In genomic region chr13:6374570-6375173, GRCm38 (mm10) we compare ENCODE assay signal across 20 mouse cellular contexts.
DNase-seq lines count a peak whose midpoint lies in the region; ATAC-seq lines count a peak whose summit lies in the region.
"Had no signal": no experiment of that assay in that cellular context is flagged by ENCODE, and none has a peak within 500 bp of the region (broad histone marks: within the 10 kb centered on the region; RNA-seq: fewer than 3 reads in every experiment).

No protein-coding gene starts in this region.

- DNase-seq in midbrain, embryonic 11.5 days (ENCODE audit: low spot score, missing footprints), result peak; percentile 17
- DNase-seq in midbrain, embryonic 10.5 days (ENCODE audit: low spot score), result no peak
- DNase-seq in hindbrain, embryonic 10.5 days (ENCODE audit: low spot score), result no peak
- DNase-seq in heart, adult 11 months, result no peak
- DNase-seq: adrenal gland, postnatal 14 days; cerebellum, adult 2 months; cerebellum, postnatal 10 days; gastrocnemius, postnatal 10 days; heart, adult 2 months had no signal

- H3K27ac ChIP-seq in forebrain, embryonic 15.5 days (replicated peaks), result no peak overlapping the region
- H3K27ac ChIP-seq in forebrain, embryonic 13.5 days, result no peak overlapping the region
- H3K27ac ChIP-seq in midbrain, embryonic 11.5 days (ENCODE audit: low read depth, low read length), result no peak overlapping the region
- no peak overlapping the region for H3K27ac ChIP-seq in midbrain, embryonic 10.5 days (replicated peaks)
- no peak overlapping the region for H3K27ac ChIP-seq in midbrain, embryonic 15.5 days
- H3K27ac ChIP-seq in hindbrain, embryonic 10.5 days, result no peak overlapping the region
- H3K27ac ChIP-seq: embryonic facial prominence, embryonic 10.5 days; heart, adult 2 months; heart, embryonic 15.5 days; hindbrain, embryonic 15.5 days had no signal

- H3K27me3 ChIP-seq in forebrain, embryonic 15.5 days, result no peaks in the 10 kb centered on the region
- H3K27me3 ChIP-seq in forebrain, embryonic 13.5 days, result no peaks in the 10 kb centered on the region
- no peaks in the 10 kb centered on the region for H3K27me3 ChIP-seq in midbrain, embryonic 11.5 days (ENCODE audit: control insufficient read depth, insufficient read depth, low read length)
- no peaks in the 10 kb centered on the region for H3K27me3 ChIP-seq in midbrain, embryonic 10.5 days (ENCODE audit: low read depth, poor library complexity, severe bottlenecking)
- H3K27me3 ChIP-seq in midbrain, embryonic 15.5 days (replicated peaks), result no peaks in the 10 kb centered on the region
- H3K27me3 ChIP-seq in hindbrain, embryonic 10.5 days (ENCODE audit: insufficient read depth, poor library complexity, severe bottlenecking), result no peaks in the 10 kb centered on the region
- H3K27me3 ChIP-seq: heart, embryonic 15.5 days; hindbrain, embryonic 15.5 days; Patski had no signal

- H3K9ac ChIP-seq in forebrain, embryonic 15.5 days (replicated peaks), result no peak overlapping the region
- H3K9ac ChIP-seq in forebrain, embryonic 13.5 days, result no peak overlapping the region
- H3K9ac ChIP-seq in midbrain, embryonic 11.5 days (ENCODE audit: low read length), result no peak overlapping the region
- no peak overlapping the region for H3K9ac ChIP-seq in midbrain, embryonic 15.5 days
- H3K9ac ChIP-seq: heart, embryonic 15.5 days; hindbrain, embryonic 15.5 days had no signal

- no peaks in the 10 kb centered on the region for H3K4me1 ChIP-seq in forebrain, embryonic 15.5 days
- H3K4me1 ChIP-seq in forebrain, embryonic 13.5 days, result no peaks in the 10 kb centered on the region
- no peaks in the 10 kb centered on the region for H3K4me1 ChIP-seq in midbrain, embryonic 11.5 days (ENCODE audit: control insufficient read depth, insufficient read depth, low read length)
- H3K4me1 ChIP-seq in midbrain, embryonic 10.5 days, result no peaks in the 10 kb centered on the region
- no peaks in the 10 kb centered on the region for H3K4me1 ChIP-seq in midbrain, embryonic 15.5 days
- no peaks in the 10 kb centered on the region for H3K4me1 ChIP-seq in hindbrain, embryonic 10.5 days (replicated peaks)
- H3K4me1 ChIP-seq: embryonic facial prominence, embryonic 10.5 days; heart, embryonic 15.5 days; hindbrain, embryonic 15.5 days had no signal

- ATAC-seq in forebrain, embryonic 15.5 days (replicated peaks), result peak; percentile 58; the same call in 1 of the 2 replicates
- no peak for ATAC-seq in forebrain, embryonic 13.5 days
- no peak for ATAC-seq in midbrain, embryonic 11.5 days (ENCODE audit: low FRiP score)
- 0 out of 2 replicates have a peak, but pooled peaks have one; percentile 52 for ATAC-seq in midbrain, embryonic 15.5 days (replicated peaks)
- ATAC-seq: activated CD4-positive, CD25-positive, alpha-beta regulatory T cell, adult 4 months; intestine, embryonic 16.5 days; Patski had no signal

- H3K4me3 ChIP-seq in forebrain, embryonic 15.5 days, result no peak overlapping the region
- no peak overlapping the region for H3K4me3 ChIP-seq in forebrain, embryonic 13.5 days
- H3K4me3 ChIP-seq in midbrain, embryonic 11.5 days (ENCODE audit: low read depth, low read length), result no peak overlapping the region
- H3K4me3 ChIP-seq in midbrain, embryonic 10.5 days, result no peak overlapping the region
- H3K4me3 ChIP-seq in midbrain, embryonic 15.5 days, result no peak overlapping the region
- no peak overlapping the region for H3K4me3 ChIP-seq in hindbrain, embryonic 10.5 days
- H3K4me3 ChIP-seq: embryonic facial prominence, embryonic 10.5 days; erythroblast, embryonic 14.5 days; heart, adult 2 months; heart, embryonic 15.5 days; hindbrain, embryonic 15.5 days had no signal

- WGBS in forebrain, embryonic 15.5 days, result 50% methylated on average over 3 of the region's 3 CpGs
- whole genome bisulfite sequencing in forebrain, embryonic 13.5 days, result 69% methylated on average over 3 of the region's 3 CpGs
- 87% methylated on average over 3 of the region's 3 CpGs for WGBS in midbrain, embryonic 11.5 days
- 82% methylated on average over 3 of the region's 3 CpGs for WGBS in midbrain, embryonic 10.5 days
- whole genome bisulfite sequencing in midbrain, embryonic 15.5 days, result 64% methylated on average over 3 of the region's 3 CpGs
- 72% methylated on average over 3 of the region's 3 CpGs for WGBS in hindbrain, embryonic 10.5 days

- no peaks in the 10 kb centered on the region for H3K36me3 ChIP-seq in forebrain, embryonic 15.5 days
- H3K36me3 ChIP-seq in forebrain, embryonic 13.5 days (ENCODE audit: poor library complexity, severe bottlenecking), result no peaks in the 10 kb centered on the region
- H3K36me3 ChIP-seq in midbrain, embryonic 11.5 days (ENCODE audit: control insufficient read depth, insufficient read depth, low read length), result no peaks in the 10 kb centered on the region
- no peaks in the 10 kb centered on the region for H3K36me3 ChIP-seq in midbrain, embryonic 10.5 days
- H3K36me3 ChIP-seq in midbrain, embryonic 15.5 days (replicated peaks), result no peaks in the 10 kb centered on the region
- no peaks in the 10 kb centered on the region for H3K36me3 ChIP-seq in hindbrain, embryonic 10.5 days
- H3K36me3 ChIP-seq: embryonic facial prominence, embryonic 10.5 days; heart, embryonic 15.5 days; hindbrain, embryonic 15.5 days had no signal

- H3K9me3 ChIP-seq in forebrain, embryonic 15.5 days, result no peaks in the 10 kb centered on the region
- H3K9me3 ChIP-seq in forebrain, embryonic 13.5 days (replicated peaks), result no peaks in the 10 kb centered on the region
- H3K9me3 ChIP-seq in midbrain, embryonic 11.5 days (ENCODE audit: control insufficient read depth, low read length), result no peaks in the 10 kb centered on the region
- no peaks in the 10 kb centered on the region for H3K9me3 ChIP-seq in midbrain, embryonic 10.5 days (replicated peaks)
- H3K9me3 ChIP-seq in midbrain, embryonic 15.5 days, result no peaks in the 10 kb centered on the region
- H3K9me3 ChIP-seq in hindbrain, embryonic 10.5 days, result no peaks in the 10 kb centered on the region
- H3K9me3 ChIP-seq: embryonic facial prominence, embryonic 10.5 days; heart, embryonic 15.5 days; hindbrain, embryonic 15.5 days had no signal

- H3K4me2 ChIP-seq in forebrain, embryonic 15.5 days (replicated peaks), result no peak overlapping the region
- no peak overlapping the region for H3K4me2 ChIP-seq in forebrain, embryonic 13.5 days
- no peak overlapping the region for H3K4me2 ChIP-seq in midbrain, embryonic 11.5 days
- H3K4me2 ChIP-seq in midbrain, embryonic 15.5 days, result no peak overlapping the region
- H3K4me2 ChIP-seq: heart, embryonic 11.5 days; heart, embryonic 15.5 days; hindbrain, embryonic 15.5 days had no signal

Comparison
In these comparisons a context has a peak if more than half of its experiments do, and no peak if none do; other contexts are left out.
1. ATAC-seq: peak in forebrain, embryonic 15.5 days (single experiment) and midbrain, embryonic 15.5 days (single experiment); none in forebrain, embryonic 13.5 days (single experiment) and midbrain, embryonic 11.5 days (single experiment).